Mouse (Mus musculus) brain, embryonic 14.5 days (tissue): ENCODE measurements at regions not wholly inside any gene's neighbourhood (a gene's known extent, or its start where the extent isn't known, plus 50 kb on each side); places are given as distances from the start of the nearest gene placed in this dataset.

ENCODE experiments used
- DNase-seq: peaks from one replicate; pipeline ENCODE4 v3.0.0-alpha.2; 2011; ENCODE audit warnings: low read depth
- CTCF ChIP-seq: fragments of 200-500 bp; IDR thresholded peaks from 2 replicates; pipeline ENCODE4 v1.5.1; 2012; ENCODE audit warnings: inconsistent platforms, mild to moderate bottlenecking, moderate library complexity, borderline replicate concordance; ENCODE audit not compliant: insufficient read depth, insufficient read length; ENCODE audit errors: extremely low read depth
- POLR2A ChIP-seq: fragments of 200-500 bp; IDR thresholded peaks from 2 replicates; pipeline ENCODE4 v1.6.1; 2012; ENCODE audit warnings: mild to moderate bottlenecking, inconsistent platforms, borderline replicate concordance; ENCODE audit not compliant: poor library complexity, insufficient read depth, insufficient read length, severe bottlenecking; ENCODE audit errors: extremely low read depth

DNA sequence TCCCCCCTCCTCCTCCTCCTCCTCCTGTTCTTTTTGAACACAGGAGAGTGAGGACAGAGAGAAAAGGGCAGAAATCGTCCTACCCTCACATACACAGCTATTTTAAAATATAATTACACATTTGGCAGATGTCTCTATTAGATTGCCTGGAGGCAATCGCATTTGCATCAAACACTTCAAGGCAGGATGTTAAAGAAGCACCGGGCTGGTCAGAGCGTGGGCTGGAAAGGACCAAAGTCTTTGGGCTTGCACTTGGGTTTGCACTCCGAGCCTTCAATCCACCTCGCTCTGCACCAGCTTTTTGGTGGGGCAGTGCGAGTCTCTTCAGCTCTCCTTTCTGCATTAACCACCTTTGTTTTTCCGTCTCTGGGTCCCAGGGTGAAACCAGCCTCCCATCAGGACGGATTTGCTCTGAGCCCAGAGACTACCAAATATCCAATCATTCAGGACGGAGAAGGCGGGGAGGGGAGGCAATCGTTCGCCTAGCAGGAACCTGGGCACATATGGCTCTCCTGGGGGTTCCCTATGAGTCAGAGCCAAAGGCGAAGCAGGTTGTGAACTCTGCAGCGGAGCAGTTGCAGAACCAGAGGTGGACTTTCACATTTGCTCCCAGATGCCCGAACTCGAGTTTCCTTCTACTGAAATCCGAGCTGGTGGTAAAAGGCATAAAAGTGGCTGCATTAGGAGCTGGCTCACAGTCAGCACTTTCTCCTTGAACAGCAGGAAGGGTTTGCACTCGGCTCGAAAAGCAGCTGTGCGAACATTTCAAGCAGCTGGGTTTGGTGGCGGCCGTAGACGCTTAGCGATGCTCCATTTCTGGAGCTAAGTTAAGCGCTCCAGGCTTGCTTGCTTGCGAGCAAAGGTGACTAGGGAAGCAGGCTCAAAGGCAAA, 58.1 kb upstream of the Cpm start:
- DNase-seq, result peak; percentile 77
- TF ChIP-seq POLR2A, result no peak
- no peak for TF ChIP-seq CTCF

DNA sequence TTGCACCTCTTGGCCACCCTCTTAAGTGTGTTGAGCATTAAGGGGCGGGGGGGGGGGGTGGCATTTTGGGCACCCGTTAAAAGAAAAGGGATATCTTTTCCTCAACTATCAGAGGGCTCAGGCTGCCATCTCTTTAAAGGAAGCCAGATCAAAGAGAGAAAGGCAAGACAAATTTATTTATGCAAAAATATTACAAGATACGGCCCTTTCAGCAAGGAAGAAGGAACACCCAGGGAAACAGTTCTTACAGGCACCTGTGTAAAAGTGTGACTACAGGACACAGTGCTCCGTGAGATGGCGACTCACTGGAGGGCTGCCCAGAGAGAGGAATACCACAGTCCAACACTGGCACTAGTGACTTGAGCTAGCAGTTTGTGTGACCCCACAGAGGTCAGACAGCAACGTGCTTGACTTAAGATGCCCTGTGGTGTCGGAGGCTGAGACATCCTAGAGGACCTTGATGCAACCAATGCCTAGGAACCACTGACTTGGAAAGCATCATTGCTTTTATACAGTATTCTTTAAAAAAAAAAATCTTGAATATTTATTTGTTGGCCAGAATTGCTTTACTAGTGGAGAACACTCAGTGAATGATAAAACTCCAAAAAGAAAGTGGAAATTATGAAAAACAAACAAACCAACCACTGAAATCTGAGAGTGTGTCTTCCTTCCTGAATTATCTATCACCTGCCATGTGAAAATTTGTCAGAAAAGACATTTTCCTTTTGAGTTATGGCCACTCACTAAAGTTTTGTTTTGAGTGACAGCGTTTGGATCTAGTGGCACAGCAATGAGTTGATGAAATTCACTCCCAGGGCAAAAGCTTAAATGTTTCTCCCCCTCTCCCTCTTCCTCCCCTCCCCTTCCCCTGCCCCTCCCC, 59.0 kb upstream of the Cpm start:
- TF ChIP-seq CTCF (no peak), POLR2A (no peak)

DNA sequence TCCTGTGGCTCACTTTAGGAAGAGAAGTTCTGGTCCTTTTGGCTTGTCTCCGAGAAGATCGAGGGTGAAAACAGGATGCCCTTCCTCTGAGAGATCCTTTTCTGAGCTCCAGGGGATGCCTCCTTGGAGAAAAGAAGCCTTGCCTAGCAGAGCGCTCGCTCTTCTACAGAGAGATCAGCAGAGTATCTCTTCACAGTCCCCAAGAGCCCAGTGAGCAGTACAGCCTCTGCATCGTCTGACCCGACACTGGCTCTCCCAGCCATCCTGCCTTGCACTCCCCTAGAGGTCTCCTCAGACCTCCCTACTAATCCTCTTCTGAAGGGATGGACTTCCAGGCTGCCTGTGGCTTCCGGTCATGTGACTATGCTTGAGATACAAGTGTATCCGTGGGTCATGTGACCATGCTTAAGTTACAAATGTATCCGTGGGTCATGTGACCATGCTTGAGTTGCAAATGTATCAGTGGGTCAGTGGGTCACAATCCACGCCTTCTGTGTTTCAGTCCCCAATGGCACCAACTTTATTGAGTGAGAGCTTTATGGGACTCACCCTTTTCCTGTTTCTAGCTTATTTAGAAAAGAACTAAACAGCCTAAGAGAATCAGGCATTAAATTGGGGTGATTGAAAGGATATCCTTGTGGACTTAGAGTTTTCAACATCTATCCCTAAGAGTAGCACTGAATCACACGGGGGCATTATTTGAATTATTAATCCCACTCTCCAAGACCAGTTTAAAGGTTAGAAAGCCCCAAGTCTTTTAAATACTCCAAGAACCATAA, 59.8 kb upstream of the Cpm start:
- TF ChIP-seq POLR2A, result no peak
- TF ChIP-seq CTCF, result no peak
- no peak for DNase-seq

More for the DNA sequence above, 59.0 kb upstream of the Cpm start:
- no peak for DNase-seq

DNA sequence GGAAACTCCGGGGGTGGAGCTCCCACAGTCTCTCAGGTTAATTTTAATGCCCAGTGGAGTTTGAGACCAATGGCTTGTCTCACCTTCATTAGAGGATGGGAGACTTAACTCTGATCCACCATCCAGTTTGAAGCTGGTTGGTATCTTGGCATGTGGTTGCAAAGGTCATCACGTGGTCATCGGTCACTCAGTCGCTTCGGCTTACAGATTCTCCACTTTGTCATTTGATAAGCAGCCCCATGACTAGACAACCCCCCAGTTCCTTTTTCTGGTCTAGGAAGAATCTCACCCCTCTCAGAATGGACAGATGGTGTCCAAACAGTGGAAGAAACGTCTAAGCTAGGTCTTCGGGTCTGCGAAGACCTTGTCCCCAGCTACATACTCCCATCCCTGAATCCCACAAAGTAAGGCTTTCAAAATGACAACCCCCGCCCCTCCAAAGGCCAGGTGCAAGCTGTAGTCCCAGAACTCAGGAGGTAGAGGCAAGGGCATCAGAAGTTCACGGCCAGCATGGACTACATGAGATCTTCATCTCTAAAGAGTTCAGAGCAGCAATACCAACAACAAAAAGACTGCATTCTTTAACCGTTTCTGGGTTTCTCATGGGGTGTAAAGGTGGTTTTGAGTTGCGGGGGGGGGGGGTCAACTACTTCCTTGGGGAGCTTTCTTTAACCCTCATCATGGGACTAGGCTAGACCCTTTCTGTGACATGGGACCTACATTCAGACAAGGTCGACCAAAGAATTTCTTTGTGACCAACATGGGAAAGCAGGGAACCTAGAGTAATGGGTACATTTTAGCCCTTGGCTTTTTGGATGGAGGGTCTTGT, 60.6 kb upstream of the Cpm start:
- DNase-seq, result no peak
- no peak for TF ChIP-seq POLR2A
- no peak for TF ChIP-seq CTCF

DNA sequence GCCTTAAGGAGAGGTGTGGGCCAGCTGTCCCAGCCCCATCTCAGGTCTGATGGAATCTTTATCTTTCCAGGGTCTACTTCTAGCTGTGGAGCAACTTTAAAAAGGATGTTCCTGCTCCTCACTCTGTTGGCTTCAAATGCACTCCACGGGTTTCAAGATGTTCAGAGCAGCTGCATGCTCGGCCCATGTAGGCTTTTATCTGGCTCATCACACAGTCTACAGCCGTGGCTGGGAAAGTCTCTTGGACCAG, 61.2 kb upstream of the Cpm start:
- TF ChIP-seq CTCF (no peak), POLR2A (no peak)
- no peak for DNase-seq

DNA sequence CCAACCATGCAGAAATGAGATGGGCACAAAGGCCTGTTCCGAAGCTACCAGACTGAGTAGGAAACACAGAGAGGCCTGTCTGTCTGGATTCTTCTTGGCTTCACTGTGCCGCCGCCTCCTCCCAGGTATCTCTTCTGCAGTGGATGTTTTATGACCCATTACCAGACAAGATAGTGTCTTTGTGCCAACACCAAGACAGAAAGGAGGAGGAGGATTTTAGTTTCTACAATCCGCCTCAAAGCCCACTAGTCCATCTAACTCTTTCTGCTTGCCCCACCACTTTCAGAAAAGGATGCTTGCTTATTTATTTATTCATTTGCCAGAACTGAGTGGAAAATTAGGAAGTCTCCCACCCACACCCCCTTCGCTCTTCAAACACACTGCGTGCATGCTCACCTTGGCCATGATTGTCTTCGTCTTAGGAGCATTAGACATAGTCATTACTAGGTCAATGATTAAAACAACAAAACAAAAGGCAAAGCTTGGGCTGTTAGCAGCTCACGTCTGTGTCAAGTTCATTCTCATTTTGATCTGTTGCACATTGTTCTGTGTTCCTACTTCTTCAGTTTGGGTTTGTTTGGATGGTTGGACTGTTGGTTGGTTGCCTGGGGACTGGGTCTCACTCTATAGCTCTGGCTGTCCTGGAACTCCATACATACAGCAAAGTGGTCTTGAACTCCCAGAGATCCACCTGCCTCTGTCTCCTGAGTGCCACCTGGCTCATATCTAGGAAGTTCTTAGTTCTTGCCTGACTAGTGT, 61.7 kb upstream of the Cpm start:
- no peak for DNase-seq
- TF ChIP-seq CTCF (no peak), POLR2A (no peak)

DNA sequence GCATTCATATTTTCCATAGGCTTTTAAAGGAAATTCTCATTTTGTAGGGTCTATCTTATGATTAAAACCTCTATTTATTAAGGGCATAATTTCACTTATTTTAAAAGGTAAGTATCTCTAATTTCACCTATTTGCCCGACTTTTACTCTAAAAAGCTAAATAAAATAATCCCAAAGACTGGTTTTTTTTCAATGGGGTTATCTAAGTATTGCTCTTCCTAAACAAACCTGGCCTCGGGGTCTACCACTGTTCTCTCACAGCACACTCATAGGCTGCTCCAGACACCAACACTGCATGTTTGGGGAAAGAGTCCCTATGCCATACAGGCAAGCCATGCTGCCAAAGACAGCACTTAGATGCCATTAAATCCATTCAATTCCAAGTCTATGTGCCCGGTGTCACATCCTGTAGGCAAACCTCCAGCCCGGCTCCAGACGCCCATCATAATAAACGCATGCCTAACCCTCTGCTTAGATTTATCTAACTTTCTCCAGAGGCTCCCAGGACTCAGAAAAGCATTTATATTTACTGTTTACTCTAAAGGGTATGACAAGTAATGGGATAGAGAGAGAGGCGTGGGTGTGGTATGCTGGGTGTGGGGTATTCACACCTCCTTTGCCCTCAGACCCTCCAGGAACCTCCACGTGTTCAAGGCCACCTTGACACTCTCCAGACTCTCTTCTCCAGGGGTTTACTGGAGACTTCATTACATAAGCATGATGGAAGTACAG, 62.5 kb upstream of the Cpm start:
- TF ChIP-seq CTCF (no peak), POLR2A (no peak)
- no peak for DNase-seq

DNA sequence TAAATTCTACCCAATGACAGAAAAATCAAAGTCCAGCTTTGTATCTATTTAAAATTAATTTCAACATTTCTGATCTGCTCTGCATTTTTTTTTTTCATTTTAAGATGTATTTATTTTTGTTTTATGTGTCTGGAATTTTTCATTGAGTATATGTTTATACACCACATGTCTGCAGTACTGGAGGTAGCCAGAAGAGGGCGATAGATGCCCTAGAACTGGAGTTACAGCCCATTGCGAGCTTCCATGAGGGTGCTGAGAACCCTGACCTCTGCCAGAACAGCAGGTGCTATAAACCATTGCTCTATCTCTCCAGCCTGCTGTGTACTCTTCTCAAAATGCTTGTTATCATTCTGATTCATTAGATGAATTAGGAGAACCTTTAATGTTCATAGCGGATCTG, 63.1 kb upstream of the Cpm start:
- no peak for DNase-seq
- TF ChIP-seq POLR2A (no peak), CTCF (peak; percentile 15; the same call in 1 of the 2 replicates)

DNA sequence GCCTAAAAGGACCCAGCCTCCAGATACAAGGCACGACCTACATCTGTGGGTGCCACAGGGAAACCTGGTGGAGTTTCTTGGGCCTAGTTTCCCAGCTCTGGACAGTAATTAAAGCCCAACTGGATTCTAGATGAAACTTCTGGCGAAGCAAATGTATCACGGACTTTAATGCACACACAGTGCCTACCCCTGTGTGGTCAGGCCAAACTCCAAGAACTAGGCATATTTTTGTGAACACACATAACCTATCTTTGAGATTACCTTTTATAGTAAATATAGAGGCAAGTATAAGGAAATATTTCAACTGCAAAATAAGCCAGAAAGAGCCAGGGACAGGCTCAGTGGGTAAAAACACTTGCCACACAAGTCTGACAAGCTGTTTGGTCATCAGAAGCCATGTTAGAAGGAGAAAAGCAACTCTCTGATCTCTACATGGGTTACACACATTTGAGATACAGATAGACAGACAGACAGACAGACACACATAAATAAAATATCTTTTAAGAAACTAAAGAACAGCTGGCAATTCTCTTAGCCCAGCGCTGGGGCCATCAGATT, 63.7 kb upstream of the Cpm start:
- DNase-seq, result no peak
- TF ChIP-seq CTCF (no peak), POLR2A (no peak)
